Mouse (Mus musculus) neural tube, embryonic 13.5 days (tissue): ENCODE results near the gene Inpp5a. TPM values are rescaled to one million over a fixed set of nuclear protein-coding genes. Genes with fewer than 3 reads are reported as not detected.

ENCODE experiments used
- ATAC-seq: fragments of 200-750 bp; cut with Nextera tagmentation; 2 replicates; pipeline ENCODE4 v1.8.0; 2017; ENCODE audit warnings: low read depth, mild to moderate bottlenecking, moderate TSS enrichment, moderate library complexity
- H3K27ac ChIP-seq: fragments of 300-500 bp; sonication (generic); replicated peaks from 2 replicates; pipeline ENCODE4 v1.5.1; 2015; ENCODE audit warnings: moderate library complexity, mild to moderate bottlenecking, inconsistent platforms
- H3K27me3 ChIP-seq: fragments of 300-500 bp; sonication (generic); 2 replicates; pipeline ENCODE4 v1.6.1; 2015; ENCODE audit warnings: mild to moderate bottlenecking, inconsistent platforms
- H3K36me3 ChIP-seq: fragments of 300-500 bp; sonication (generic); 2 replicates; pipeline ENCODE4 v1.6.1; 2015; ENCODE audit warnings: mild to moderate bottlenecking, inconsistent platforms
- H3K4me1 ChIP-seq: fragments of 300-500 bp; sonication (generic); replicated peaks from 2 replicates; pipeline ENCODE4 v1.6.1; 2015; ENCODE audit warnings: inconsistent platforms
- H3K4me2 ChIP-seq: fragments of 300-500 bp; sonication (generic); 2 replicates; pipeline ENCODE4 v1.6.1; 2015; ENCODE audit warnings: inconsistent platforms, mild to moderate bottlenecking, moderate library complexity
- H3K4me3 ChIP-seq: fragments of 300-500 bp; sonication (generic); 2 replicates; pipeline ENCODE4 v1.5.1; 2015; ENCODE audit warnings: mild to moderate bottlenecking, inconsistent platforms
- H3K9ac ChIP-seq: fragments of 300-500 bp; sonication (generic); 2 replicates; pipeline ENCODE4 v1.6.1; 2015; ENCODE audit warnings: moderate library complexity, mild to moderate bottlenecking, inconsistent platforms
- H3K9me3 ChIP-seq: fragments of 300-500 bp; sonication (generic); 2 replicates; pipeline ENCODE4 v1.6.1; 2016; ENCODE audit warnings: inconsistent platforms
- WGBS: fragments of 180-500 bp; shearing (Covaris S2); methylation state at CpG from one replicate; pipeline ENCODE4 v1.1.7; 2015; 5-methylcytosine and 5-hydroxymethylcytosine counted together
- polyA plus RNA-seq: library from polyadenylated mRNA; unstranded; fragments of >200 nt; fragmentation: Nextera tagmentation; extraction: Ambion mirVana; gene quantifications from 2 replicates; pipeline ENCODE4 v1.2.1, GENCODE M21; 2015

Gene Inpp5a
- polyA plus RNA-seq, 1 experiment from 2014 or later = 17.6 TPM

GRCm38 (mm10) chr7:139585183-139585821 is 196.4 kb downstream of the Inpp5a start:
- H3K36me3 ChIP-seq = no peaks in the 10 kb centered on the region
- no peak overlapping the region for H3K27ac ChIP-seq
- no peak overlapping the region for H3K9ac ChIP-seq
- 0 out of 2 replicates have a peak overlapping the region, but pooled peaks have one; percentile 7 for H3K4me2 ChIP-seq
- WGBS = 3% methylated on average over 29 of the region's 29 CpGs
- H3K4me1 ChIP-seq = peaks cover 53% of the 10 kb centered on the region
- peaks cover 100% of the 10 kb centered on the region for H3K27me3 ChIP-seq
- no peaks in the 10 kb centered on the region for H3K9me3 ChIP-seq
- H3K4me3 ChIP-seq = no peak overlapping the region
- no peak for ATAC-seq

- Histone ChIP-seq H3K9me3 (no peaks in the 10 kb centered on the region), H3K27me3 (peaks cover 100% of the 10 kb centered on the region), H3K36me3 (no peaks in the 10 kb centered on the region), H3K9ac (no peak overlapping the region), H3K27ac (no peak overlapping the region), H3K4me1 (peaks cover 30% of the 10 kb centered on the region), H3K4me2 (no peak overlapping the region), H3K4me3 (no peak overlapping the region)
- WGBS = 4% methylated on average over 7 of the region's 7 CpGs
- 0 out of 2 replicates have a peak, but pooled peaks have one; percentile 30 for ATAC-seq
These were observed 199.0 kb downstream of the Inpp5a start for GRCm38 (mm10) chr7:139587919-139588318.

- Histone ChIP-seq H3K9me3 (no peaks in the 10 kb centered on the region), H3K27ac (no peak overlapping the region), H3K4me2 (no peak overlapping the region), H3K4me1 (peaks cover 19% of the 10 kb centered on the region), H3K9ac (no peak overlapping the region), H3K4me3 (no peak overlapping the region), H3K27me3 (peaks cover 100% of the 10 kb centered on the region), H3K36me3 (no peaks in the 10 kb centered on the region)
- ATAC-seq = no peak
- WGBS = 32% methylated on average over 3 of the region's 3 CpGs
These were observed 201.4 kb downstream of the Inpp5a start for GRCm38 (mm10) chr7:139590302-139590701.

- Histone ChIP-seq H3K4me3 (no peak overlapping the region), H3K9me3 (no peaks in the 10 kb centered on the region), H3K27ac (no peak overlapping the region), H3K4me2 (no peak overlapping the region), H3K9ac (no peak overlapping the region), H3K4me1 (peaks cover 26% of the 10 kb centered on the region), H3K36me3 (no peaks in the 10 kb centered on the region), H3K27me3 (peaks cover 98% of the 10 kb centered on the region)
- 84% methylated on average over 5 of the region's 5 CpGs for WGBS
- ATAC-seq = no peak
These were observed 202.4 kb downstream of the Inpp5a start for GRCm38 (mm10) chr7:139591311-139591710.

GRCm38 (mm10) chr7:139595311-139595710 is 206.4 kb downstream of the Inpp5a start:
- peaks cover 15% of the 10 kb centered on the region for H3K4me1 ChIP-seq
- peak overlapping the region; percentile 34; the same call in 1 of the 2 replicates for H3K9ac ChIP-seq
- H3K4me2 ChIP-seq = no peak overlapping the region
- no peaks in the 10 kb centered on the region for H3K36me3 ChIP-seq
- H3K9me3 ChIP-seq = no peaks in the 10 kb centered on the region
- peaks cover 95% of the 10 kb centered on the region for H3K27me3 ChIP-seq
- WGBS = 47% methylated on average over 6 of the region's 6 CpGs
- 0 out of 2 replicates have a peak overlapping the region, but pooled peaks have one; percentile 54 for H3K27ac ChIP-seq
- peak; percentile 65; the same call in 1 of the 2 replicates for ATAC-seq
- no peak overlapping the region for H3K4me3 ChIP-seq

GRCm38 (mm10) chr7:139595862-139596261 is 207.0 kb downstream of the Inpp5a start:
- H3K9ac ChIP-seq = no peak overlapping the region
- peak; percentile 43; the same call in 1 of the 2 replicates for ATAC-seq
- H3K4me1 ChIP-seq = peaks cover 15% of the 10 kb centered on the region
- H3K4me3 ChIP-seq = no peak overlapping the region
- H3K36me3 ChIP-seq = no peaks in the 10 kb centered on the region
- H3K4me2 ChIP-seq = no peak overlapping the region
- H3K27ac ChIP-seq = no peak overlapping the region
- peaks cover 95% of the 10 kb centered on the region for H3K27me3 ChIP-seq
- no peaks in the 10 kb centered on the region for H3K9me3 ChIP-seq
- 54% methylated on average over 6 of the region's 6 CpGs for WGBS

GRCm38 (mm10) chr7:139610328-139610727 is 221.4 kb downstream of the Inpp5a start:
- Histone ChIP-seq H3K4me1 (no peaks in the 10 kb centered on the region), H3K9ac (no peak overlapping the region), H3K9me3 (no peaks in the 10 kb centered on the region), H3K27ac (no peak overlapping the region), H3K27me3 (peaks cover 65% of the 10 kb centered on the region), H3K36me3 (no peaks in the 10 kb centered on the region), H3K4me3 (no peak overlapping the region), H3K4me2 (no peak overlapping the region)
- no peak for ATAC-seq
- WGBS = 85% methylated on average over 2 of the region's 2 CpGs

GRCm38 (mm10) chr7:139615767-139616766 is 227.2 kb downstream of the Inpp5a start:
- 47% methylated on average over 12 of the region's 12 CpGs for WGBS
- Histone ChIP-seq H3K27ac (no peak overlapping the region), H3K9me3 (no peaks in the 10 kb centered on the region), H3K4me3 (no peak overlapping the region), H3K4me2 (no peak overlapping the region), H3K36me3 (no peaks in the 10 kb centered on the region), H3K27me3 (peaks cover 76% of the 10 kb centered on the region), H3K9ac (no peak overlapping the region), H3K4me1 (peaks cover 10% of the 10 kb centered on the region)
- ATAC-seq = peak; percentile 79

- no peak overlapping the region for H3K9ac ChIP-seq
- H3K4me3 ChIP-seq = no peak overlapping the region
- H3K9me3 ChIP-seq = no peaks in the 10 kb centered on the region
- 91% methylated on average over 13 of the region's 13 CpGs for WGBS
- no peak overlapping the region for H3K4me2 ChIP-seq
- H3K27me3 ChIP-seq = peaks cover 20% of the 10 kb centered on the region
- H3K4me1 ChIP-seq = no peaks in the 10 kb centered on the region
- ATAC-seq = no peak
- no peak overlapping the region for H3K27ac ChIP-seq
- H3K36me3 ChIP-seq = no peaks in the 10 kb centered on the region
These were observed 233.7 kb downstream of the Inpp5a start for GRCm38 (mm10) chr7:139622568-139622967.

GRCm38 (mm10) chr7:139625156-139625555 is 236.2 kb downstream of the Inpp5a start:
- Histone ChIP-seq H3K9ac (no peak overlapping the region), H3K27ac (no peak overlapping the region), H3K4me1 (no peaks in the 10 kb centered on the region), H3K4me3 (no peak overlapping the region), H3K9me3 (no peaks in the 10 kb centered on the region), H3K4me2 (no peak overlapping the region), H3K27me3 (peaks cover 3% of the 10 kb centered on the region), H3K36me3 (no peaks in the 10 kb centered on the region)
- no peak for ATAC-seq
- WGBS = 80% methylated on average over 9 of the region's 9 CpGs
